Mouse (Mus musculus): ENCODE measurements around the gene Cxcl10. TPM values are rescaled to one million over a fixed set of nuclear protein-coding genes. Genes with fewer than 3 reads are reported as not detected.

Cxcl10 gene
- total RNA-seq (2021), result not detected

DNA sequence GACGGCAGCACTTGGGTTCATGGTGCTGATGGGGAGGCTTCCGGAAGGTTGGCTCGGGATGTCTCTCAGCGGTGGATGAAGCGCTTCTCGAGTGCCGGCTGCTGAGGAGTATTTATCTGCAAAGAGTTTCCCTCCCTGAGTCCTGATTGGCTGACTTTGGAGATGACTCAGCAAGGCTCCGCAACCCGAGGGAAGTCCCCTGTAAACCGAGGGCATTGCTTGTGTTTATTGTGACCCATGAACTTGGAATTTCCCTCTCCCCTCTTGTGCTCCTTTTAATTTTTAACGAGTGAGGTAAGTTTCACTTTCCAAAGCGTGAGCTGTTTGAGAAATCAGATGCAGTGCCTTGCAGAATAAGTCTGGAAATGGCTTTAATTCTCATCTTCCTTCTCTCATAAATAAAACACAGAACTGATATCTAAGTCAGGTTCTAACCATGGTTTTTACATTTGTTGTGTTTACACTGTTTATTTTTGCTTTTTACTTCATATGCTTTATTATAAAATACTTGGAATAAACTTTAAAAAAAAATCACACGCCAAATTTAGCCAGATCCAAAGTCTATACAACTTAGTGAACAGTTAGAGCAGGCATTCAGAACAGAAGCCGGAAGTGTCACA lies at the start of gene Cxcl10:
TSS of gene Cxcl10 (minus strand) at position 96 of the 620 bp plus-strand sequence.
- no peak for DNase-seq (ENCODE audit: extremely low spot score in 1 of 2, low spot score in 1 of 2)

DNA sequence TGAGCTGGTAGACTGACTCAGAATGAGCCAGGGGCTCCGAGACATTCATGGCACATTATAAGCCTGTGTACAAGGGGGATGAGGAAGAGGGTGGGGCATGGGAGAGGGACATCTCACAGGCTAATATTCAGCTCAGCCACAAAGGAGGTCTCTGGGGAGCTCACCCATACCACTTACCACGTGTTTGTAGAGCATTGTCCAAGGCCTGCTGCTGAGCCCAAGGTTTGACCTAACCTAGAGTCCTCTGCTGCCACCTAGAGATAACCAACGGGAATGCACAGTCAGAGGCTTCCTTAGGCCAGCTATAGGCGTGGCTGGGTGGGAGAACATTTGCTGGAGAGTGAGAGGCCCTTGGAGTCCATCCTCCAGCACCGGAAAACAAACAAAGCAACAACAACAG lies 49.5 kb upstream of the Cxcl10 start:
- peak in 1 of 2 experiments; percentile 69 for DNase-seq (ENCODE audit: extremely low spot score in 1 of 2, low spot score in 1 of 2)

GRCm38 (mm10) chr5:92396476-92396875 lies 47.8 kb upstream of the Cxcl10 start:
- no peak for DNase-seq (ENCODE audit: extremely low spot score in 1 of 2, low spot score in 1 of 2)

- DNase-seq (ENCODE audit: extremely low spot score in 1 of 2, low spot score in 1 of 2), result no peak
These were observed 47.1 kb upstream of the Cxcl10 start for GRCm38 (mm10) chr5:92395764-92396163.

- DNase-seq (ENCODE audit: extremely low spot score in 1 of 2, low spot score in 1 of 2), result no peak
These were observed 45.2 kb upstream of the Cxcl10 start for GRCm38 (mm10) chr5:92393863-92394262.

DNA sequence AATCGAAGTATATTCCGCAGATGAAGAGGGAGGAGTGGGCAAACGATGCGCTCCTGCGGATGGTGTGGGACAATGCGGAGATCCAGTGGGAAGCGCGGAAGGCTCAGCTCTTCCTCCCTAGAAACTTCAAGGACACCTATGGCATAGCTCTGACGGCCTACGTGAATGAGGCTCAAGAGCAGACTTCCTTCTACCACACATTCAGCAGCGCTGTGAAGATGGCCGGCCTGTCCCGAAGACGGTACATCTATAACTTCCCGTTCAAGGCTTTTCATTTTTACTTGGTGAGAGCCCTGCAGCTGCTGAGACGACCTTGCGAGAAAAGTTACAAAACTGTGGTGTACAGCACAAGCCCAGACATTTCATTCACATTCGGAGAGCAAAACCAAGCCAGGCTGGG lies 43.9 kb upstream of the Cxcl10 start:
- no peak for DNase-seq (ENCODE audit: extremely low spot score in 1 of 2, low spot score in 1 of 2)

DNA sequence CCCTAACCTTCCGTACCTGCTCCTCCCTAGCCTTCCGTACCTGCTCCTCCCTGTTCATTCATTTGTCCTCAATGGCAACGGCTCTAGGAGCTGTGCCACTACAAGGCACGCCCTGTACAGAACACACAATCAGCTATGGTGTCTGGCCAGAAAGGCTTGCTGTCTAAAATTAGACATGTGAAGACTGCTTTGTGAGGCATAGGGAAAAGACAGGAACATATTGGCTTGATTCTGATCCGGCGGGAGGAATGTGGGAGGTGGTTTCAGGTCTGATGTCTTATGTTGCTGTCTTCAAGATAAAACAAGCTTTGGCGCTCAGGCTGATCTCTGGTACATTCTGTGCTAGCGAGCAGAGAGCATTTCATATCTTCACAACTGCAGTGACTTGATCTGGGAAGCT lies 41.9 kb upstream of the Cxcl10 start:
- DNase-seq (ENCODE audit: extremely low spot score in 1 of 2, low spot score in 1 of 2), result no peak

GRCm38 (mm10) chr5:92389977-92390376 lies 41.3 kb upstream of the Cxcl10 start:
- no peak for DNase-seq (ENCODE audit: extremely low spot score in 1 of 2, low spot score in 1 of 2)

DNA sequence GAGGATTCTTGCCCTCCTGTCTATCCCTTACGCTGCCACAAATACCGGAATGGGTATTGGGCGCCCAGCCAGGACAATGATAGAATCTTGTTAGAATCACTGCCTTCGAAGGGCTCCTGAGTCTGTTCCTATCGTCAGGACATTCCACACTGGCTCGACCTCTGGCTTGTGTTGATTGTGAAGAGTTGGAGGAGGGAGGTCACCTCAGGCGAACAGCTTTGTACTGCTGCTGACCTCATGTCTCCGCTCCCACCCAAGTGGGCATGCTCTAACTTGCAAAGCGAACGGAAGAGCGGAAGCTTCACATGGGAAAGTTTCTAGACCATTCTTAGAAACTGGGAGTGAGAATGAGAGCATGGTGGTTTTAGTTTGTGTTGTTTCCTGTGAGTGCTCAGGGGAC lies 38.7 kb upstream of the Cxcl10 start:
- no peak for DNase-seq (ENCODE audit: extremely low spot score in 1 of 2, low spot score in 1 of 2)

DNA sequence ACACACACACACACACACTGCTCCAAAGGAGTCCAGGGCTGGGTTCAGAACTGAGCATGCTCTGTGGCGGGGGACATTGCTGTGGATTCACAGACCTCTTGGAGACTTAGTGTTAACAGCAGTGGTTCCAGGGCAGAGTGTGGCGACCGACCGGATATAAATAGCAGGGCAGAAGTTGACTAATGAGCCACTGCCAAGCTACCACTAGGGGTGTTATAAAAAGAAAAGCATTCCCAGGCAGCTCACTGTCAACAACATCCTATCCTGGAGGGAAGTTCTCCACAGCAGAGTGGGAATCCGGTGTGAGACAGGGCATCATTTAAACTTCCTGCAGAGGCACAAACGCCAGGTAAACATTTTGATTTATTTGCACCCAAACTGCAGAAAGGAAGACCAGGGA lies 38.0 kb upstream of the Cxcl10 start:
- no peak for DNase-seq (ENCODE audit: extremely low spot score in 1 of 2, low spot score in 1 of 2)

- no peak for DNase-seq (ENCODE audit: extremely low spot score in 1 of 2, low spot score in 1 of 2)
These were observed 37.4 kb upstream of the Cxcl10 start for GRCm38 (mm10) chr5:92386102-92386501.

GRCm38 (mm10) chr5:92384855-92385254 lies 36.2 kb upstream of the Cxcl10 start:
- DNase-seq (ENCODE audit: extremely low spot score in 1 of 2, low spot score in 1 of 2), result peak in 1 of 2 experiments; percentile 27

DNA sequence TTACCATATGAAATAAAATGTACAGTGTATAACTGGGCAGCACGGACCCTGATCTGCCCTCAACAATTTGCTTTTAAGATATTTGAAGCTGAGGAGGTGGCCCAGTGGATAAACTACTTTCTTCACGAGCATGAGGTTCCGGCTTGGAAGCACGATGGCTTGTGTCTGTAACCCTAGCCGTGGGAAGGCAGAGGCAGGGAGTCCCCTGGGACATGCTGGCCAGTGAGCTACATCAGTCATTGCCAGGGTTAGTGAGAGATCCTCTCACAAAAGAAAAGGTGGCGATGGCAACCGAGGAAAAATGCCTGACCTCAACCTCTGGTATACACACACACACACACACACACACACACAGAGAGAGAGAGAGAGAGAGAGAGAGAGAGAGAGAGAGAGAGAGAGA lies 35.1 kb upstream of the Cxcl10 start:
- DNase-seq (ENCODE audit: extremely low spot score in 1 of 2, low spot score in 1 of 2), result no peak

- DNase-seq (ENCODE audit: extremely low spot score in 1 of 2, low spot score in 1 of 2), result no peak
These were observed 33.6 kb upstream of the Cxcl10 start for GRCm38 (mm10) chr5:92382349-92382679.

DNA sequence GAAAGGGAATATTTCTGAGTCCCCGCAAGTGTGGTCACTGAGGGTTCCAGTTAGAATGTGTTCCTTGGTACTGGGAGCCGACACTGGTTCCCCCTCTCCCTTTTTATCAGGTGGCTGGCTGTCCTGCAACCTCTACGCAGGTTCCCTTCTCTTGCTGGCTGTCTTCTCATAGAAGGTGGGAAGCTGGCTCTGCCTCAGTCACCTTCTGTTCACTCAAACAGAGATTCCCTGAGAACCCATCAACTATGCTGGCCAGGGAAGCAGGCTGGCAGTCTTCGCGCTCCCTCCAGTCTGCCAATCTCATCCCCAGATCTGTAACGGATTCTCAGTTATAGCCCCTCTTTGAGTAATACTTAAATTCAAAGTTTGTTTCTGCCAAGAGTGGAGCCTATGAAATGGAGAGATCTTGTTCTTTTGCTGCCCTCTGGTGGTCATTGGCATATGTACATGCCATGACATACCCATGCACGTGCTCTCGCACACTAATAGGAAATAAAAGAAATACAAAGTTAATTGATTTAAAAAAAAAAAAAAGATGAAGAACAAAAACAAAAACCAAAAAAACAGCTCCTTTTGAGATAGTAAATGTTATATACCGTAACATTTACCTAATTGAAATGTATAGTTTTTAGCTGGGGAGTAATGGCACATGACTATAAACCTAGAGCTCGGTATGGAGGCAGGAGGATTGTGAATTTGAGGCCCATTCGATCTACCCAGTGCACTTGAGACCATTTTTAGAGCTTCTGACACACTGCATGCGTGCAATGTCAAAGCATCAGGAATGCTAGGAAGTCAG lies 33.1 kb upstream of the Cxcl10 start:
- DNase-seq (ENCODE audit: extremely low spot score in 1 of 2, low spot score in 1 of 2), result peak; percentile 58 to 88

- no peak for DNase-seq (ENCODE audit: extremely low spot score in 1 of 2, low spot score in 1 of 2)
These were observed 28.2 kb upstream of the Cxcl10 start for GRCm38 (mm10) chr5:92376795-92377405.

- DNase-seq (ENCODE audit: extremely low spot score in 1 of 2, low spot score in 1 of 2), result no peak
These were observed 26.7 kb upstream of the Cxcl10 start for GRCm38 (mm10) chr5:92375368-92375767.

DNA sequence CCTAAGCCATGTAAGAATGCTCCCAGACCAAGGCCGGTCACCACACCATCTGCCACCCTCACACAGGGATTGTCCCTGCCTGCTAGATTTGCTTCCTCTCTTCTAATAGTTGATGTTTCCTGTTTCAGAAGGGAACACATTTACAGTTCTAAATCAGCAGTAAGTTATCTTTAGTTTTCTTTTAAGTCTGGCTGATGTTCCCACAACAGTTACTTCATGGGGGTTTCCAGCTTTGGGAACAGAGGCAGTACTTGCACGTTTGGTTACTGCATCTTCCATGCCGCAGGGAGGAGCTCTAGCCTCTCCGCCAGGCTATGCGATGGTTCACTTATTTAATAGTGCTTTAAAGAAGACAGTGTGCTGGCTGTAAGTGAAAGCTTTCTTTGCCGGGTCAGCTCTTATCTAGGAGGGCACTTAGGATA lies 26.0 kb upstream of the Cxcl10 start:
- no peak for DNase-seq (ENCODE audit: extremely low spot score in 1 of 2, low spot score in 1 of 2)

GRCm38 (mm10) chr5:92372605-92373004 lies 23.9 kb upstream of the Cxcl10 start:
- no peak for DNase-seq (ENCODE audit: extremely low spot score in 1 of 2, low spot score in 1 of 2)

DNA sequence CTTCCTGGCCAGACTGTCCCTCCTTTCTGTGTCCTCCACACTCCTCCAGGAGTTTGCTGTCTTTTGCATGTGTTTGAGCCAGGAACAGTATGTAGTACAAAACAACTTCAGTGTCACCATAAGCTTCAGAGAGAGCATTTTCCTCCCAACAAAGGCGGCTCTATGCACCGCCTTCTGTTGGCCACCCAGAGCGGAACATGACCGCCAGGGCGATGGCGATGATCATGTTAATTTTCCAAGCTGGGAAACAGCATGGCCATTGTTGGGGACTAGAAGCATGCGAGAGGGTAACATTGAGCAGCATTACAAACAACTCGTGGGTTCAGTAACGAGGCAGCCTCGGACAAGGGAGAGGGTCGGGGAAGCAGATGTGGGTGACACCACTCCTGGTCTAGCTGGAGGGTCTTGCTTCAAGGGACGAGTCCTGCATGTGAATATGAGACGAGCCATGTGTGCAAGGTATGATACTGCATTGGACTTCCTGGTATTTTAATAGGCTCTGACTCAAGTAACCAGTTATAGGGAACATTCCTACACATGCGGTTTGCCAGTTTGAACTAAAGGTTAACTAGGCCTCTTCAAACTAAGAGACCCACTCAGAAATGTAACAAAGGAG lies 22.8 kb upstream of the Cxcl10 start:
- DNase-seq (ENCODE audit: extremely low spot score in 1 of 2, low spot score in 1 of 2), result no peak

GRCm38 (mm10) chr5:92370891-92371290 lies 22.2 kb upstream of the Cxcl10 start:
- DNase-seq (ENCODE audit: extremely low spot score in 1 of 2, low spot score in 1 of 2), result no peak
